Mouse (Mus musculus) neural tube, embryonic 11.5 days (tissue): ENCODE measurements around the gene Cd48. TPM values are rescaled to one million over a fixed set of nuclear protein-coding genes. Genes with fewer than 3 reads are reported as not detected.

ENCODE experiments used
- ATAC-seq: fragments of 200-750 bp; cut with Nextera tagmentation; 2 replicates; pipeline ENCODE4 v1.8.0; 2017; ENCODE audit warnings: moderate number of reproducible peaks, mild to moderate bottlenecking, moderate TSS enrichment, moderate library complexity; ENCODE audit not compliant: insufficient read depth, low FRiP score, low TSS enrichment
- DNase-seq: peaks from one replicate; pipeline ENCODE4 v3.0.0-alpha.2; 2015; ENCODE audit warnings: low spot score
- H3K27ac ChIP-seq: fragments of 300-500 bp; sonication (generic); 2 replicates; pipeline ENCODE4 v1.5.1; 2014; ENCODE audit warnings: low read depth, mild to moderate bottlenecking, low read length
- H3K27me3 ChIP-seq: fragments of 300-500 bp; sonication (generic); 2 replicates; pipeline ENCODE4 v1.6.1; 2014; ENCODE audit warnings: mild to moderate bottlenecking, low read length, mixed read lengths; ENCODE audit not compliant: control insufficient read depth, insufficient read depth
- H3K36me3 ChIP-seq: fragments of 300-500 bp; sonication (generic); 2 replicates; pipeline ENCODE4 v1.6.1; 2014; ENCODE audit warnings: mild to moderate bottlenecking, low read length, moderate library complexity, mixed read lengths; ENCODE audit not compliant: control insufficient read depth, insufficient read depth
- H3K4me1 ChIP-seq: fragments of 300-500 bp; sonication (generic); 2 replicates; pipeline ENCODE4 v1.6.1; 2014; ENCODE audit warnings: low read length, mixed read lengths; ENCODE audit not compliant: control insufficient read depth, insufficient read depth
- H3K4me2 ChIP-seq: fragments of 300-500 bp; sonication (generic); 2 replicates; pipeline ENCODE4 v1.6.1; 2014; ENCODE audit warnings: low read depth, mild to moderate bottlenecking, moderate library complexity
- H3K4me3 ChIP-seq: fragments of 300-500 bp; sonication (generic); 2 replicates; pipeline ENCODE4 v1.5.1; 2014; ENCODE audit warnings: low read depth, low read length
- H3K9ac ChIP-seq: fragments of 300-500 bp; sonication (generic); 2 replicates; pipeline ENCODE4 v1.6.1; 2014; ENCODE audit warnings: mild to moderate bottlenecking, low read length
- H3K9me3 ChIP-seq: fragments of 300-500 bp; sonication (generic); 2 replicates; pipeline ENCODE4 v1.6.1; 2016; ENCODE audit warnings: low read length; ENCODE audit not compliant: control insufficient read depth
- WGBS: fragments of 180-500 bp; shearing (Covaris S2); extraction: QIAGEN DNeasy Blood & Tissue Kit; methylation state at CpG from one replicate; pipeline ENCODE4 v1.1.7; 2014; 5-methylcytosine and 5-hydroxymethylcytosine counted together
- polyA plus RNA-seq: library from polyadenylated mRNA; unstranded; fragments of >200 nt; fragmentation: Nextera tagmentation; extraction: Ambion mirVana; gene quantifications from 2 replicates; pipeline ENCODE4 v1.2.1, GENCODE M21; 2014

Cd48 gene
- polyA plus RNA-seq, result 0.47 and 0.72 TPM in 2 replicates

DNA sequence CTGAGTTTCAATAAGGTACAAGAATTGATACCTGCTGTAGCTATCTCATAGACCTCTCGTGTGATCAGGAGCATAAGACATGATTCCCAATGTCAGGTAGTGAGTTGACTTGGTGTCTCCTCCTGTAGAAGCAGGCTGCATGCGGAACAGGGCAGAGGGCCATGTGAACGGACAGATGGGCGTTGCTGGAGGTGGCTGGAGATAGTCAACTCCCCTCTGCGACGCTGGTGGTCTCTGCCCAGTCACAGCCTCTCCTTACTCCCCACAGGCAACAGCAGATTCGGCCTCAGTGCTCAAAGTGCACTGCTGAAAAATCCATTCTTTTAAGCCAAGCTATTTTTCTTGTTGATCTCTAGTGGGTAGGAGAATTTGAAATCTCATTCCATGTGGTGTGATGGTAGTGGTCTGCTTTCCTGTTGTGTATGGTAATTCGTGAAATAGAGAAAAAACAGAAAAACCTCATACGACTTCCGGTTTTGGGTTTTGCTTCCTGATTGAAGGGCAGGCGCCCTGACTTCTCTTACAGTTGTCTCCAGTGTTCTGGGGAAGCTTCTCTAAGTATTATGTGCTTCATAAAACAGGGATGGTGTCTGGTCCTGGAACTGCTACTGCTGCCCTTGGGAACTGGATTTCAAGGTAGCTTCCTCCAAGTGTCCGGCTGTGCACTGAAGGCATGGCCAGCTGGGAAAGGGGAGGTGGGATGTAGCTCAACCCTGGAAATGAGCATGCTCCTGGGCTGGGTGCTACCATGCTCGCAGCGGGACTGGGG, at the start of gene Cd48:
Cd48 (plus strand) TSS at position 479 of the 769 bp plus-strand sequence.
- ATAC-seq, result no peak
- 90% methylated on average over 14 of the region's 14 CpGs for whole genome bisulfite sequencing
- Histone ChIP-seq H3K4me1 (no peaks in the 10 kb centered on the region), H3K9ac (no peak within 1 kb of the TSS), H3K9me3 (no peaks in the 10 kb centered on the region), H3K27me3 (no peaks in the 10 kb centered on the region), H3K27ac (no peak within 1 kb of the TSS), H3K4me3 (no peak within 1 kb of the TSS), H3K36me3 (no peaks in the 10 kb centered on the region), H3K4me2 (no peak within 1 kb of the TSS)
- no peak for DNase-seq

DNA sequence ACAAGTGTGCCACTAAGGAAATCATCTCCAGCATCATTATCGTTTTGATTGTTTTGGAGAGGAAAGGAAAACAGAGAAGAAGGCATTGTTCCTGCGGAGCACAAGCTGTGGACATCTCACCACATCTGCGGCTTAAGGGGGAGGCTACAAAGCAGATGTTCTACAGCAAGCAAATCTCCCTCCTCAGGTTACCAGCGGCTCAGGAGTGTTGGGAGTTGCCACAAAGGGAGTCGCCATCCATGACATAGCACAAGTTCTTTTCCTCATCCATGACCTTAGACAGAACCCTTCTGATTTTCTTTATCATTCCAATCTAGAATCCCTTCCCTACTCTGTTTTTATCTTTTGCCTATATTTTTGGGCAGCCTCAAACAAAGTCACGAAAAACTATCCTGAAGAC, 46.1 kb upstream of the Cd48 start:
- no peak overlapping the region for H3K4me3 ChIP-seq
- DNase-seq (no peak), ATAC-seq (no peak)
- no peaks in the 10 kb centered on the region for H3K27me3 ChIP-seq
- 64% methylated on average over 6 of the region's 6 CpGs for WGBS
- no peaks in the 10 kb centered on the region for H3K4me1 ChIP-seq
- H3K9me3 ChIP-seq, result no peaks in the 10 kb centered on the region
- H3K9ac ChIP-seq, result no peak overlapping the region
- no peak overlapping the region for H3K27ac ChIP-seq
- H3K36me3 ChIP-seq, result no peaks in the 10 kb centered on the region
- no peak overlapping the region for H3K4me2 ChIP-seq

DNA sequence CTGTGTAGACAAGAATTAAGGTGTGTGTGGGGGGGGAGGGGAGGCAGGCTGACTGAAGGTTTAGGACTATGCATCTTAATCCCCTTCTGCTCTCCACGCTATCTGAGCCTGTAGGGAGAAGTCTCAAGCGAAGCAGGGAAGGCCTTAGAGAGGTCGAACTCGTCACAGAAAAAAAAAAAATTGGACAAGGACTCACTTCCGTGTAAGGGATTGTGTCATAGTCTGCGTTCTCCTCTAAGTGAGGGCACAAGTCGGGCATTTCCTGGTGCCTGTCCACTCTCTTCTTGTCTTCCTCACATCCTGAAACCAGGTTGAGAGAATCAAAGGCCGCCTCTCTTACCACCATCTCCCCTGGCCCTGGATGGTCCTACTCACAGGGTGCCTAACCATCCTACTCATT, 44.7 kb upstream of the Cd48 start:
- Histone ChIP-seq H3K4me3 (no peak overlapping the region), H3K9me3 (no peaks in the 10 kb centered on the region), H3K9ac (no peak overlapping the region), H3K27me3 (no peaks in the 10 kb centered on the region), H3K4me2 (no peak overlapping the region), H3K27ac (no peak overlapping the region), H3K36me3 (no peaks in the 10 kb centered on the region), H3K4me1 (no peaks in the 10 kb centered on the region)
- WGBS, result 89% methylated on average over 8 of the region's 8 CpGs
- ATAC-seq (no peak), DNase-seq (no peak)

DNA sequence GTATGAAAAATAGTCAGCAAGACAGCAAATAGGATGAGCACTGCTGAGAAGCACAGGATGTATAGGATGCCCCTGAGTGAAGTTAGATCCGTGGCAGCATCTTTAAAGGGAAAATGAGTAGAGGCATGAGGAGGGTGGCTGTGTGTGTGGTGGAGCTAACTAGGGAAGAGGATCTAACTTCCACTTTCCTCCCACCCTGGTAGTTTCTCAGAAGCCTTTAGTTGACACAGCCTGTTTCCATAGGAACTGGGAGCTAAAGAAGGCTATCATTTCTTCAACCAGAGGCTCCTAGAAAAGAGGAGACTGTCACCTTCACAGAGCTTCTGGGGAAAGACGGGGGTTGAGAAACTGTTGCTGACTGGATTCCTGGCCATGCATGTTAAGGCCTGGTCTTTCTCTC, 43.1 kb upstream of the Cd48 start:
- no peak overlapping the region for H3K4me3 ChIP-seq
- H3K9ac ChIP-seq, result no peak overlapping the region
- no peak overlapping the region for H3K4me2 ChIP-seq
- H3K36me3 ChIP-seq, result no peaks in the 10 kb centered on the region
- WGBS, result 78% methylated on average over 2 of the region's 2 CpGs
- H3K27me3 ChIP-seq, result no peaks in the 10 kb centered on the region
- ATAC-seq, result no peak
- H3K9me3 ChIP-seq, result no peaks in the 10 kb centered on the region
- no peak overlapping the region for H3K27ac ChIP-seq
- H3K4me1 ChIP-seq, result no peaks in the 10 kb centered on the region
- DNase-seq, result no peak

DNA sequence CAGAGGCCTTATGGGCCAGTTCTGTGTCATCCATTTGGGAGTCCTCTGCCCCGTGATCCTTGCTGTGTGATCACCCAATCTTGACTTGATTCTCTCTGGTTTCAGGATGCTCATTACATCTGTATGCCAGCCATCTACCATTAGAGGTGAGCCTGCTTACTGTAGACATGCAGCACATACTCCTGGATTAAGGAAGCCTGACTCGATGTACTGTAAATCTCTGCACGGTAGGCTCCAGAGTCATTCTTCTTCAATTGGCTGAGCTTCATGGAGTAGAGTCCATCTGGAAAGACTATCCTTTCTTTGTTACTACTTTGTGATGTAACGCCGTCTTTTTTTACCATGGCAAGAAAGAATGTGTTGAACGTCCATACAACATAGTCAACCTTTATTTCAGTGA, 41.0 kb upstream of the Cd48 start:
- H3K4me2 ChIP-seq, result no peak overlapping the region
- ATAC-seq (no peak), DNase-seq (no peak)
- H3K36me3 ChIP-seq, result no peaks in the 10 kb centered on the region
- H3K27ac ChIP-seq, result no peak overlapping the region
- no peaks in the 10 kb centered on the region for H3K4me1 ChIP-seq
- no peak overlapping the region for H3K9ac ChIP-seq
- 90% methylated on average over 6 of the region's 6 CpGs for WGBS
- H3K27me3 ChIP-seq, result no peaks in the 10 kb centered on the region
- H3K4me3 ChIP-seq, result no peak overlapping the region
- no peaks in the 10 kb centered on the region for H3K9me3 ChIP-seq

DNA sequence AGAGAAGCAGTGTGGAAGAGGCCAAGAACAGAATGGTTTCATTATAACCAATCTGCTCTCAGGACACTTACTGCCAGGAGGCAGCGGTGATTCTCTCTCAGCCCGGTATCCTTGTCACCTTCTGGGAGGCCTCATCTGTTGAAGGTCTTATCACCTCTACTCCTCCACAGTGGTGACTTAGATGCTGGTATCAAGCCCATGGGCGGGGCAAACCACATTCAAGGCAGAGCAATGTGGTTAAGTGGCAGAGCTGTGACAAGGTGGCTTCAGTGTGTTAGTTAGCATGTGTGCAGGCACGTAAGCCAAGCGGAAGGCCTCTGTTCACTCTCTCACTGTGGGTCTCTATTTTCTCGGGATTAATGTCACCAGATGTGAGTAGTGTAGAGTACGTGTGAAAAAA, 38.2 kb upstream of the Cd48 start:
- Histone ChIP-seq H3K36me3 (no peaks in the 10 kb centered on the region), H3K9me3 (no peaks in the 10 kb centered on the region), H3K4me3 (no peak overlapping the region), H3K9ac (no peak overlapping the region), H3K27ac (no peak overlapping the region), H3K4me1 (no peaks in the 10 kb centered on the region), H3K27me3 (no peaks in the 10 kb centered on the region), H3K4me2 (no peak overlapping the region)
- DNase-seq (no peak), ATAC-seq (no peak)
- WGBS, result 83% methylated on average over 7 of the region's 7 CpGs

DNA sequence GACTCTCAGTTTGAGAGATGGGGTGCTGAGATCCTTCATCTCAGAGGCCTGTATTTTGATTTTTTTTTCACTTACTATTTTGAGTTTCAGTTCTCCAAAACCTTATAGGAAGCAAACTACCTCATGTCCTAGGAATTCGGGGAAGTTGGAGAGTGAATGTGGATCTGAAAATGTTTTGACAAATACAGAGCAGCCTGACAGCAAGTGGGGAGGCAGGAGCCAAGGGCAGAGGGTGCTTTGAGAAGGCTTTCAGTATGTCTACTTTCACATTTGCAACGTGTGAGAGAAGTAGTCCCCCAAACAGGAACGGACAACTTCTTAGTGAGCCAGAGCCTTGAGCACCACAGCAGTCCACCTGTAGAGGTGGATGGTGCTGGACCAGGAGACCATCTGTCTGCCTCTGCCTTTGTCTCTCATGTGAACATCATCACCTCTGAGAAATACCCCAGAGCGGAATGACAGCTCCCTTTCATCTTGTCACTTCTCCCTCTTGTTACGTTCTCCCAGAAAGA, 35.3 kb upstream of the Cd48 start:
- no peaks in the 10 kb centered on the region for H3K9me3 ChIP-seq
- H3K4me3 ChIP-seq, result no peak overlapping the region
- 73% methylated on average over 5 of the region's 5 CpGs for WGBS
- no peak overlapping the region for H3K9ac ChIP-seq
- no peaks in the 10 kb centered on the region for H3K4me1 ChIP-seq
- no peak for DNase-seq
- H3K27ac ChIP-seq, result no peak overlapping the region
- no peaks in the 10 kb centered on the region for H3K27me3 ChIP-seq
- no peaks in the 10 kb centered on the region for H3K36me3 ChIP-seq
- no peak for ATAC-seq
- no peak overlapping the region for H3K4me2 ChIP-seq

DNA sequence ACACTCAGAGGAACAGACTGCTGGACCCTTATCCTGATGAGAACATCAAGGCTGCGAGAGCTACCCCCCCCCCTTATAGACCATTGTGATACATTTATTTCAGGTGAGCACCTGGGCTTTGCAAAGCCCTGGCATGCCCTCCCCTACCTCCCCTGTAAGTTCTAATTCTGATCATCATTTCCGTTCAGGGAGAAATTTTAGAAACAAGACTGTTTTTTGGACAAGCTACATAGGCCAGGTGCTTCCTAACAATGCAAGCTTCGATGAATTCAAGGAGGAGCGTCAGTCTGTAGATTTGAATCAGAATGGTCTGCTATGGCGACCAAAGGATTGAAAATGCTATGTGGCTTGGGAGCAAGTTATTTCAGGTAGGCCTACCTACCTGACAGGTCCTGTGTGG, 34.1 kb upstream of the Cd48 start:
- DNase-seq, result no peak

DNA sequence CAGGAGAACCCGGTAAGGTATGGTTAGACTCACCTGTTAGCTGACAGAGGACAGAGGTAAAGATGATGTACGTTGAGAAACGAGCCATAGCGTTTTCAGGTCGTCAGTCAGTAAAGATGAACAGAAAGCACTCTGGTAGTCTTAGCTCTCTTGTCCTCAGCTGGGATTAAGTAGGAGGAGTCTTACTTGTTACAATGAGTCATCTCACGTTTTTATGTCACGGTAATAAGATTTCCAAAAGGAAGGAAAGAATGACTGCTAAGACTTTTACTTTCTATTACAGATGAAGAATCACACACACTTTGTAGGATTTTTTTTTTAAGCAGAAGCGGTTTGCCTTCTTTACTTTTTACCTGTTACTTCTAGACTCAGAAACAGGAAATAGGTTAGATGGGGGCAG, 33.0 kb upstream of the Cd48 start:
- no peak for ATAC-seq
- Histone ChIP-seq H3K4me2 (no peak overlapping the region), H3K27ac (no peak overlapping the region), H3K9me3 (no peaks in the 10 kb centered on the region), H3K4me3 (no peak overlapping the region), H3K36me3 (no peaks in the 10 kb centered on the region), H3K4me1 (no peaks in the 10 kb centered on the region), H3K9ac (no peak overlapping the region), H3K27me3 (no peaks in the 10 kb centered on the region)
- 82% methylated on average over 8 of the region's 8 CpGs for WGBS
- DNase-seq, result no peak

More for the DNA sequence above, 34.1 kb upstream of the Cd48 start:
- no peaks in the 10 kb centered on the region for H3K36me3 ChIP-seq
- H3K4me3 ChIP-seq, result no peak overlapping the region
- no peak overlapping the region for H3K4me2 ChIP-seq
- H3K9me3 ChIP-seq, result no peaks in the 10 kb centered on the region
- no peak overlapping the region for H3K9ac ChIP-seq
- no peak for ATAC-seq
- H3K27me3 ChIP-seq, result no peaks in the 10 kb centered on the region
- H3K27ac ChIP-seq, result no peak overlapping the region
- WGBS, result 89% methylated on average over 5 of the region's 5 CpGs
- H3K4me1 ChIP-seq, result no peaks in the 10 kb centered on the region
